Mouse (Mus musculus): Measurements from ENCODE around the gene Gar1. TPM values are rescaled to one million over a fixed set of nuclear protein-coding genes. Genes with fewer than 3 reads are reported as not detected.
A peak's percentile ranks its signal among the peaks of the same experiment; 100 is the strongest.

Gene Gar1
- total and polyA plus RNA-seq, 2 experiments from 2014 or later: 0.11 to 14.7 TPM

- Histone ChIP-seq H3K4me2 (ENCODE audit: low read depth, low read length) (no peak overlapping the region), H3K27ac (ENCODE audit: low read depth) (no peak overlapping the region), H3K4me3 (ENCODE audit: low read depth, low read length) (no peak overlapping the region), H3K9ac (replicated peaks; ENCODE audit: low read depth, low read length) (no peak overlapping the region), H3K27me3 (ENCODE audit: control insufficient read depth, insufficient read depth, low read length) (no peaks in the 10 kb centered on the region), H3K4me1 (ENCODE audit: control insufficient read depth, insufficient read depth) (no peaks in the 10 kb centered on the region), H3K9me3 (replicated peaks; ENCODE audit: control insufficient read depth, low read length) (peaks cover 8% of the 10 kb centered on the region), H3K36me3 (replicated peaks; ENCODE audit: control insufficient read depth, insufficient read depth, low read length) (no peaks in the 10 kb centered on the region)
- TF ChIP-seq EP300 (IDR thresholded peaks at IDR 0.05; ENCODE audit: low read depth) (no peak), CTCF (IDR thresholded peaks at IDR 0.05; ENCODE audit: low read depth) (peak; percentile 62)
- ATAC-seq (ENCODE audit: insufficient read depth, low read depth) (no peak), DNase-seq (ENCODE audit: low spot score) (peak; percentile 21)
- 41% methylated on average over 14 of the region's 14 CpGs for WGBS
Measured at GRCm38 (mm10) chr3:129863698-129864097, 32.5 kb upstream of the Gar1 start.

- Histone ChIP-seq H3K4me2 (ENCODE audit: low read depth, low read length) (no peak overlapping the region), H3K9ac (replicated peaks; ENCODE audit: low read depth, low read length) (no peak overlapping the region), H3K27me3 (ENCODE audit: control insufficient read depth, insufficient read depth, low read length) (no peaks in the 10 kb centered on the region), H3K9me3 (replicated peaks; ENCODE audit: control insufficient read depth, low read length) (peaks cover 12% of the 10 kb centered on the region), H3K36me3 (replicated peaks; ENCODE audit: control insufficient read depth, insufficient read depth, low read length) (no peaks in the 10 kb centered on the region), H3K27ac (ENCODE audit: low read depth) (no peak overlapping the region), H3K4me1 (ENCODE audit: control insufficient read depth, insufficient read depth) (no peaks in the 10 kb centered on the region), H3K4me3 (ENCODE audit: low read depth, low read length) (no peak overlapping the region)
- WGBS: 55% methylated on average over 2 of the region's 2 CpGs
- no peak for TF ChIP-seq CTCF (IDR thresholded peaks at IDR 0.05; ENCODE audit: low read depth)
- DNase-seq (ENCODE audit: low spot score): no peak
- ATAC-seq (ENCODE audit: insufficient read depth, low read depth): no peak
Measured at GRCm38 (mm10) chr3:129862592-129862991, 31.4 kb upstream of the Gar1 start.

- H3K4me2 ChIP-seq (ENCODE audit: low read depth, low read length): no peak overlapping the region
- H3K36me3 ChIP-seq (replicated peaks; ENCODE audit: control insufficient read depth, insufficient read depth, low read length): no peaks in the 10 kb centered on the region
- no peak for ATAC-seq (ENCODE audit: insufficient read depth, low read depth)
- H3K27ac ChIP-seq (ENCODE audit: low read depth): no peak overlapping the region
- H3K4me1 ChIP-seq (ENCODE audit: control insufficient read depth, insufficient read depth): no peaks in the 10 kb centered on the region
- WGBS: 79% methylated on average over 7 of the region's 7 CpGs
- H3K27me3 ChIP-seq (ENCODE audit: control insufficient read depth, insufficient read depth, low read length): no peaks in the 10 kb centered on the region
- H3K9ac ChIP-seq (replicated peaks; ENCODE audit: low read depth, low read length): no peak overlapping the region
- no peaks in the 10 kb centered on the region for H3K9me3 ChIP-seq (replicated peaks; ENCODE audit: control insufficient read depth, low read length)
- no peak for DNase-seq (ENCODE audit: low spot score)
- TF ChIP-seq CTCF (IDR thresholded peaks at IDR 0.05; ENCODE audit: low read depth): no peak
- no peak for TF ChIP-seq EP300 (IDR thresholded peaks at IDR 0.05; ENCODE audit: low read depth)
- no peak overlapping the region for H3K4me3 ChIP-seq (ENCODE audit: low read depth, low read length)
Measured at GRCm38 (mm10) chr3:129846846-129847245, 15.7 kb upstream of the Gar1 start.

- H3K4me2 ChIP-seq (ENCODE audit: low read depth, low read length): no peak overlapping the region
- H3K27ac ChIP-seq (ENCODE audit: low read depth): no peak overlapping the region
- no peak for DNase-seq (ENCODE audit: low spot score)
- TF ChIP-seq EP300 (IDR thresholded peaks at IDR 0.05; ENCODE audit: low read depth) (no peak), CTCF (IDR thresholded peaks at IDR 0.05; ENCODE audit: low read depth) (no peak)
- no peak for ATAC-seq (ENCODE audit: insufficient read depth, low read depth)
- no peaks in the 10 kb centered on the region for H3K36me3 ChIP-seq (replicated peaks; ENCODE audit: control insufficient read depth, insufficient read depth, low read length)
- no peak overlapping the region for H3K4me3 ChIP-seq (ENCODE audit: low read depth, low read length)
- no peak overlapping the region for H3K9ac ChIP-seq (replicated peaks; ENCODE audit: low read depth, low read length)
- H3K27me3 ChIP-seq (ENCODE audit: control insufficient read depth, insufficient read depth, low read length): no peaks in the 10 kb centered on the region
- WGBS: 77% methylated on average over 2 of the region's 2 CpGs
- no peaks in the 10 kb centered on the region for H3K9me3 ChIP-seq (replicated peaks; ENCODE audit: control insufficient read depth, low read length)
- H3K4me1 ChIP-seq (ENCODE audit: control insufficient read depth, insufficient read depth): no peaks in the 10 kb centered on the region
Measured at GRCm38 (mm10) chr3:129845868-129846267, 14.7 kb upstream of the Gar1 start.

- no peak overlapping the region for H3K9ac ChIP-seq (replicated peaks; ENCODE audit: low read depth, low read length)
- WGBS: 54% methylated on average over 7 of the region's 7 CpGs
- no peak overlapping the region for H3K4me2 ChIP-seq (ENCODE audit: low read depth, low read length)
- no peak for ATAC-seq (ENCODE audit: insufficient read depth, low read depth)
- TF ChIP-seq EP300 (IDR thresholded peaks at IDR 0.05; ENCODE audit: low read depth): no peak
- TF ChIP-seq CTCF (IDR thresholded peaks at IDR 0.05; ENCODE audit: low read depth): no peak
- no peaks in the 10 kb centered on the region for H3K27me3 ChIP-seq (ENCODE audit: control insufficient read depth, insufficient read depth, low read length)
- no peaks in the 10 kb centered on the region for H3K36me3 ChIP-seq (replicated peaks; ENCODE audit: control insufficient read depth, insufficient read depth, low read length)
- H3K4me3 ChIP-seq (ENCODE audit: low read depth, low read length): no peak overlapping the region
- H3K4me1 ChIP-seq (ENCODE audit: control insufficient read depth, insufficient read depth): no peaks in the 10 kb centered on the region
- H3K9me3 ChIP-seq (replicated peaks; ENCODE audit: control insufficient read depth, low read length): no peaks in the 10 kb centered on the region
- H3K27ac ChIP-seq (ENCODE audit: low read depth): no peak overlapping the region
- no peak for DNase-seq (ENCODE audit: low spot score)
Measured at GRCm38 (mm10) chr3:129838017-129838416, 6.8 kb upstream of the Gar1 start.

GRCm38 (mm10) chr3:129836965-129837364, 5.8 kb upstream of the Gar1 start:
- DNase-seq (ENCODE audit: low spot score): no peak
- TF ChIP-seq CTCF (IDR thresholded peaks at IDR 0.05; ENCODE audit: low read depth) (no peak), EP300 (IDR thresholded peaks at IDR 0.05; ENCODE audit: low read depth) (no peak)
- no peak overlapping the region for H3K4me3 ChIP-seq (ENCODE audit: low read depth, low read length)
- H3K27me3 ChIP-seq (ENCODE audit: control insufficient read depth, insufficient read depth, low read length): no peaks in the 10 kb centered on the region
- WGBS: 65% methylated on average over 6 of the region's 6 CpGs
- no peaks in the 10 kb centered on the region for H3K36me3 ChIP-seq (replicated peaks; ENCODE audit: control insufficient read depth, insufficient read depth, low read length)
- no peak overlapping the region for H3K27ac ChIP-seq (ENCODE audit: low read depth)
- no peaks in the 10 kb centered on the region for H3K9me3 ChIP-seq (replicated peaks; ENCODE audit: control insufficient read depth, low read length)
- no peak overlapping the region for H3K9ac ChIP-seq (replicated peaks; ENCODE audit: low read depth, low read length)
- H3K4me2 ChIP-seq (ENCODE audit: low read depth, low read length): no peak overlapping the region
- no peak for ATAC-seq (ENCODE audit: insufficient read depth, low read depth)
- H3K4me1 ChIP-seq (ENCODE audit: control insufficient read depth, insufficient read depth): no peaks in the 10 kb centered on the region

Data from heart, postnatal 0 days (tissue).